ENCODE assay signal across 7 mouse cellular contexts in genomic region chr16:18626376-18626878, GRCm38 (mm10). TPM values are rescaled to one million over a fixed set of nuclear protein-coding genes. Genes with fewer than 3 reads are reported as not detected.
DNase-seq lines count a peak whose midpoint lies in the region; ATAC-seq and TF ChIP-seq lines count a peak whose summit lies in the region.

Gm49601 (minus strand) TSS chr16:18626427.

- H3K9ac ChIP-seq in embryonic facial prominence, embryonic 12.5 days, result peak within 1 kb of the TSS; percentile 51
- H3K9ac ChIP-seq in limb, embryonic 13.5 days, result peak within 1 kb of the TSS; percentile 65
- H3K9ac ChIP-seq in midbrain, embryonic 16.5 days (ENCODE audit: low read depth, low read length), result peak within 1 kb of the TSS; percentile 86

- TF ChIP-seq POLR2A in spleen, adult 2 months (IDR thresholded peaks at IDR 0.05; ENCODE audit: low read depth, low read length), result no peak

- DNase-seq in adrenal gland, postnatal 36 days, result peak; percentile 88 to 89
- peak; percentile 53 for DNase-seq in heart, adult 8-10 months (ENCODE audit: low spot score)
- peak; percentile 57 to 73 for DNase-seq in kidney, adult 8-10 months
- DNase-seq in spleen, adult 2 months (ENCODE audit: low read depth in 1 of 2, low spot score in 2 of 2), result peak; percentile 45 to 74

- ATAC-seq in embryonic facial prominence, embryonic 12.5 days (ENCODE audit: insufficient number of reproducible peaks, insufficient read depth, low FRiP score, low TSS enrichment), result 0 out of 2 replicates have a peak, but pooled peaks have one; percentile 8
- peak; percentile 24 for ATAC-seq in limb, embryonic 13.5 days (ENCODE audit: low FRiP score, low read depth)
- ATAC-seq in midbrain, embryonic 16.5 days, result peak; percentile 5

- H3K4me1 ChIP-seq in embryonic facial prominence, embryonic 12.5 days, result peaks cover 35% of the 10 kb centered on the region
- H3K4me1 ChIP-seq in limb, embryonic 13.5 days, result peaks cover 43% of the 10 kb centered on the region
- H3K4me1 ChIP-seq in midbrain, embryonic 16.5 days (ENCODE audit: control insufficient read depth, insufficient read depth, low read length), result peaks cover 31% of the 10 kb centered on the region
- H3K4me1 ChIP-seq in spleen, adult 2 months (ENCODE audit: control insufficient read depth, insufficient read depth, insufficient read length), result peaks cover 4% of the 10 kb centered on the region; the same call in 1 of the 2 replicates

- under 1% methylated on average over 65 of the region's 65 CpGs for WGBS in embryonic facial prominence, embryonic 12.5 days
- under 1% methylated on average over 65 of the region's 65 CpGs for WGBS in limb, embryonic 13.5 days
- under 1% methylated on average over 65 of the region's 65 CpGs for WGBS in midbrain, embryonic 16.5 days
- WGBS in spleen, adult 2 months, result under 1% methylated on average over 61 of the region's 65 CpGs

- no peak within 1 kb of the TSS for H3K27ac ChIP-seq in embryonic facial prominence, embryonic 12.5 days
- H3K27ac ChIP-seq in limb, embryonic 13.5 days, result no peak within 1 kb of the TSS
- no peak within 1 kb of the TSS for H3K27ac ChIP-seq in midbrain, embryonic 16.5 days (ENCODE audit: low read length)
- H3K27ac ChIP-seq in spleen, adult 2 months (ENCODE audit: insufficient read depth, low read length), result no peak within 1 kb of the TSS

- peak within 1 kb of the TSS; percentile 44 for H3K4me3 ChIP-seq in embryonic facial prominence, embryonic 12.5 days
- H3K4me3 ChIP-seq in limb, embryonic 13.5 days, result peak within 1 kb of the TSS; percentile 57
- peak within 1 kb of the TSS; percentile 54 for H3K4me3 ChIP-seq in midbrain, embryonic 16.5 days (ENCODE audit: low read depth, low read length)
- peak within 1 kb of the TSS; percentile 44; the same call in 1 of the 2 replicates for H3K4me3 ChIP-seq in spleen, adult 2 months (ENCODE audit: extremely low read depth, insufficient read depth, insufficient read length)

- peak; percentile 88 for TF ChIP-seq CTCF in spleen, adult 2 months (IDR thresholded peaks at IDR 0.05; ENCODE audit: extremely low read depth, insufficient read depth, insufficient read length, insufficient replicate concordance)

- peak within 1 kb of the TSS; percentile 83 for H3K4me2 ChIP-seq in embryonic facial prominence, embryonic 12.5 days (replicated peaks)
- peak within 1 kb of the TSS; percentile 87 for H3K4me2 ChIP-seq in limb, embryonic 13.5 days (replicated peaks)
- peak within 1 kb of the TSS; percentile 100 for H3K4me2 ChIP-seq in midbrain, embryonic 16.5 days (ENCODE audit: low read length)

- peaks cover 63% of the 10 kb centered on the region for H3K27me3 ChIP-seq in embryonic facial prominence, embryonic 12.5 days
- peaks cover 68% of the 10 kb centered on the region for H3K27me3 ChIP-seq in limb, embryonic 13.5 days
- peaks cover 37% of the 10 kb centered on the region for H3K27me3 ChIP-seq in midbrain, embryonic 16.5 days (ENCODE audit: control insufficient read depth, insufficient read depth, low read depth, low read length)
- peaks cover 27% of the 10 kb centered on the region for H3K27me3 ChIP-seq in spleen, adult 2 months (ENCODE audit: control insufficient read depth, insufficient read depth, low read length)

- no peaks in the 10 kb centered on the region for H3K9me3 ChIP-seq in embryonic facial prominence, embryonic 12.5 days
- H3K9me3 ChIP-seq in limb, embryonic 13.5 days, result no peaks in the 10 kb centered on the region
- H3K9me3 ChIP-seq in midbrain, embryonic 16.5 days (replicated peaks; ENCODE audit: control insufficient read depth, low read length, poor library complexity, severe bottlenecking), result no peaks in the 10 kb centered on the region

- H3K36me3 ChIP-seq in embryonic facial prominence, embryonic 12.5 days, result peaks cover 28% of the 10 kb centered on the region
- H3K36me3 ChIP-seq in limb, embryonic 13.5 days, result peaks cover 31% of the 10 kb centered on the region
- H3K36me3 ChIP-seq in midbrain, embryonic 16.5 days (ENCODE audit: control insufficient read depth, insufficient read depth, low read length), result peaks cover 40% of the 10 kb centered on the region
- no peaks in the 10 kb centered on the region for H3K36me3 ChIP-seq in spleen, adult 2 months (ENCODE audit: control insufficient read depth, insufficient read depth, low read length)

RNA-seq across cellular contexts. Expression of gene Gm49601, which starts in this region (rescaled TPM):
- total RNA-seq in adrenal gland, postnatal 36 days (2021), result 1 to 10 TPM; 1.1 to 4.9 TPM
- 8.1 and 10.4 TPM in 2 replicates for polyA plus RNA-seq in embryonic facial prominence, embryonic 12.5 days (2016; fragmentation: Nextera tagmentation; extraction: Ambion mirVana)
- total RNA-seq in heart, adult 8-10 months (2022), result 1 to 10 TPM in 1 of 4 experiments, under 1 TPM in 3; 0.46 to 2.0 (median 0.66) TPM
- polyA plus RNA-seq in limb, embryonic 13.5 days (2015; fragmentation: Nextera tagmentation; extraction: Ambion mirVana), result 5.9 and 6.0 TPM in 2 replicates
- 23.3 and 24.6 TPM in 2 replicates for polyA plus RNA-seq in midbrain, embryonic 16.5 days (2015; fragmentation: Nextera tagmentation; extraction: Ambion mirVana)
- polyA plus RNA-seq in spleen, adult 2 months (2012; rRNA removed), result 0.71 and 2.2 TPM in 2 replicates
